Mouse (Mus musculus) Patski (cell line): Measurements from ENCODE around the gene Dcaf5. TPM values are rescaled to one million over a fixed set of nuclear protein-coding genes. Genes with fewer than 3 reads are reported as not detected.
A peak's percentile ranks its signal among the peaks of the same experiment; 100 is the strongest.

ENCODE experiments used
- ATAC-seq: fragments of 100-300 bp; one replicate; pipeline ENCODE4 v1.8.0; 2021
- CTCF ChIA-PET: fragments of 350-600 bp; sonication (Branson Sonifier 250); formaldehyde crosslinking; loops from one replicate; lab custom pipeline; 2022; ENCODE audit warnings: inconsistent platforms; lab: Charles Lee
- POLR2A ChIA-PET: fragments of 350-600 bp; sonication (Branson Sonifier 250); formaldehyde crosslinking; loops from one replicate; lab custom pipeline; 2022; ENCODE audit warnings: antibody characterized with exemption, inconsistent platforms; lab: Charles Lee
- DNase-seq: peaks from one replicate; pipeline ENCODE4 v3.0.0-alpha.2; 2011; ENCODE audit warnings: low read depth, low spot score
- H3K27me3 ChIP-seq: fragments of 371-371 bp; one replicate; pipeline ENCODE4 v1.5.1; 2021
- CTCF ChIP-seq: fragments of 100-300 bp; IDR thresholded peaks from one replicate; pipeline ENCODE4 v1.5.1; 2021
- in situ Hi-C: fragments of 300-500 bp; cut with MboI; formaldehyde crosslinking; loops from 3 replicates; pipeline ENCODE4 v1.11.1; 2018; ENCODE audit warnings: low pct_unique_long_range_greater_than_20kb, mixed read lengths
- polyA plus RNA-seq: library from polyadenylated mRNA; unstranded; gene quantifications from one replicate; pipeline ENCODE4 v1.2.3, GENCODE M21; 2021

Dcaf5 gene
- polyA plus RNA-seq, 1 experiment from 2014 or later: 33.2 TPM

DNA sequence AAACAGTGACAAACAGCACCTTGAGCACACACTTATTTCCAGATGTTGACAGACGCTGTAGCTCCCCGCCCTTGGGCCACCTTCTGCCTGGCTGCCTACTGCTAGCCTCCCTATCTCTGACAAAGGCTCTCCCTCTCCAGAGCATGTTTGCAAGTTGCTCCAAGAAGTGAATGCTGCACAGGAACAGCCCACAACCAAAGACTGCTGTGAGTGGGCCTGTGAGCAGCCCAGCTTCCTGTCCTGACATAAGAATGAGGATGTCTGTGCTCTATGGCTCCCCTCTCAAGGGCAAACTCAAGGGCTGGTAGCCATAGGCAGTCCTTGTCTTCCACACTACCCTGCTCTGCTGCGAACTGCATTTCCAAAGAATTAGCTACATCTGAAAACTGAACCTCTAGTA, 71.1 kb downstream of the Dcaf5 start:
- TF ChIP-seq CTCF: no peak
- ATAC-seq (no peak), DNase-seq (no peak)
- ChIA-PET CTCF (interaction anchor here (1.0 to 2.6 kb wide), 5 partner anchors 11 to 165 kb away, joined by 3 to 14 read pairs (median 5); no protein-coding TSS in a partner anchor), POLR2A (interaction anchor here (0.6 to 1.3 kb wide), 3 partner anchors 14 to 1013 kb away, joined by 4 to 6 read pairs (median 5); no protein-coding TSS in a partner anchor)
- H3K27me3 ChIP-seq: no peaks in the 10 kb centered on the region
- in situ Hi-C loops: no loop called here

DNA sequence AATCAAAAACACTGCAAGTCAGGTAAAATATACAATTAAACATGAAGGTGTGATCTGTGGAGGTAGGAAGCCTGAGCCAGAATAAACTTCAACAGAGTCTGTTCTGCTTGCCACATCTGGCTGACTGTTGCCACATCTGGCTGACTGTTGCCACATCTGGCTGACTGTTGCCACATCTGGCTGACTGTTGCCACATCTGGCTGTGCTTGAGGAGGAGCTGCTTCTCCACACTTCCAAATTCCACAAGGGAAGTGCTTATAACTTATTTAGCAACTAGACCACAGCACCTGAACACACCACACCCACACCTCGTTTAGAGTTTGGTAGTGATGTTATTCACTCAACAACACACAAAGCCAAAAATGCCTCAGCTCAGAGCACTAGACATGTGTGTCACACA, 74.7 kb downstream of the Dcaf5 start:
- in situ Hi-C loops: no loop called here
- POLR2A ChIA-PET: interaction anchor here (1.1 kb wide), 1 partner anchor 103 kb away, joined by 3 read pairs; no protein-coding TSS in a partner anchor
- no peak for DNase-seq
- no peak for ATAC-seq
- no peaks in the 10 kb centered on the region for H3K27me3 ChIP-seq
- CTCF ChIA-PET: no interaction called here
- TF ChIP-seq CTCF: no peak

DNA sequence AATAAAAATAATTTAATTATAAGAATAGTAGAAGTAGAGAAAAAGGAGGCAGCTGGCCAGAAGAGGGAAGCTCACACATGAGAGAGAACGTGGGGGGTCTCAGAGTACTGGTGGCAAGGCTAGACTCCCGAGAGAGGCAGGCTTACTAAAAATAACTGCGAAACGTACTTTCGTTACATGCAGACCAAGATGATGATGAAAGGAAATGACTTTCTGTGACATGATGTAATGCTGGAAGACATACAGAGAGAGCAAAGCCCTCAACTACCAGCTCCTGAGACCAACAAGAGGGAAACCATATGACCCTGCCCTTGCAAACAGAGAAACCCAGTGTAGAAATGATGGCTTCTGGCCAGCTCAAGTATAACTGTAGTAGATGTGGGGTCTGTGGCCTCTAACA, 76.1 kb downstream of the Dcaf5 start:
- DNase-seq (no peak), ATAC-seq (no peak)
- in situ Hi-C loops: no loop called here
- CTCF ChIA-PET: interaction anchor here (0.7 to 1.2 kb wide), 3 partner anchors 13 to 102 kb away, joined by 3 to 4 read pairs (median 3); no protein-coding TSS in a partner anchor
- POLR2A ChIA-PET: no interaction called here
- H3K27me3 ChIP-seq: no peaks in the 10 kb centered on the region
- TF ChIP-seq CTCF: no peak

DNA sequence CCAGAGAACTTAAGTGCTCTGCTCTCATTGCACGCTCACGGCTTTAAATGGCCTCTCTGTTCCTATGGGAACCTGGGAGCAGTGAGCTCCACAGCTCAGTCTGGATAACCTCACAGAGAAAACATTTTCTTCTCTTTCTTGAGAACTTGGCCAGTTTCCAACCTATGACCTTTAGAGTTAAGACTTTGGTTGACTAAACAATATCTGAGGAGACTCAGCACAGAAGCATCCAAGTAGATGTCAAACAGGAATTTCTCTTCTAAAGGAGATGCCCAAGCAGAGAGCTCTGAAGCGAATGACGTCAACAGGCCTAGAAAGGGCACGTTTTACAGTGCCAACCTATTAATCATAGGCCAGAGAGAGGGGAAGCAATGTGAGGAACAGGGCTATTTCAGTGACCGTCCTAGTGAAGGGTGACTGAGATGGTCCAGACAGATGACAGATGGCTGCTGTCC, 91.6 kb downstream of the Dcaf5 start:
- ATAC-seq (peak; percentile 94), DNase-seq (peak; percentile 95)
- no peak for TF ChIP-seq CTCF
- ChIA-PET POLR2A (interaction anchor here (0.8 kb wide), 1 partner anchor 99 kb away, joined by 3 read pairs; no protein-coding TSS in a partner anchor), CTCF (interaction anchor here (1.7 kb wide), 1 partner anchor 15 kb away, joined by 4 read pairs; no protein-coding TSS in a partner anchor)
- H3K27me3 ChIP-seq: no peaks in the 10 kb centered on the region
- in situ Hi-C loops: no loop called here

DNA sequence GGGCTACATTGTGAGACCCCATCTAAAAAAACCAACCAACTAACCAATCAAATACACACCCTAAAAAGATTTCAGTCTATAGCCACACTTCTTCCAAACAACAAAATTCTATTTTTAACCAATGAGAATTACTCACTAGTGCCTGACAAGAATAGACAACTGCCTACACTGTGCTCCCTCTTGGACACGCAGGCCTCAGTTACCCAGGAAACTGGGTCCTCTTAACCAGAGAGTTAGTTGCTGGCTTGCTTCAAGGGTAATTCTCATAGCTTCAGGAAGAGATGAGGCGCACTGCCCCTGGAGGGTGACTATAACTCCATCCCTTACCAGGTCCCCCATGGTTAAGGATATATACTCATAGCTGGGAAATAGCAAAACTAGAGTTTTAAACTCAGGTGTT, 95.5 kb downstream of the Dcaf5 start:
- in situ Hi-C loops: no loop called here
- ChIA-PET POLR2A (no interaction called here), CTCF (interaction anchor here (1.1 kb wide), 1 partner anchor 32 kb away, joined by 3 read pairs; no protein-coding TSS in a partner anchor)
- no peak for DNase-seq
- no peak for TF ChIP-seq CTCF
- ATAC-seq: no peak
- H3K27me3 ChIP-seq: no peaks in the 10 kb centered on the region

DNA sequence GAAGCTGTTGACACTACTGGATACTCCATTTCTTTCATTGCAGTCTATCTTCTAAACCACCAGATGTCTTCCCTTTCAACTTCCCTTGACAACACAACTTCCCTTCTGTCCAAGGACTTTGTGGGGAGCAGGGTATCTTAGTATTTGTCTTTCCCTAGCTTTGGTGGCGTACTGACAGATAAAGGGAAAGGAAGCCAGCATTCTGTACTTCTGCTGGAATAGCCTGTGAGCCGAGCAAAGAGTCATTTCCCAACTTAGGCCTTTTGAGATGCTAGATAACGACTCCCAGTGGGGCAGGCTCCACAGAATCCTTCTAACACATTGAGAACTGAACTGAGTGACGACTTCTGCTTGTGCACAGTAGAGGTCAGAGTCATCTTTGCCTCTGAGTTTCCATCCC, 102.2 kb downstream of the Dcaf5 start:
- in situ Hi-C loops: no loop called here
- ChIA-PET POLR2A (no interaction called here), CTCF (no interaction called here)
- DNase-seq (no peak), ATAC-seq (no peak)
- TF ChIP-seq CTCF: no peak
- no peaks in the 10 kb centered on the region for H3K27me3 ChIP-seq

DNA sequence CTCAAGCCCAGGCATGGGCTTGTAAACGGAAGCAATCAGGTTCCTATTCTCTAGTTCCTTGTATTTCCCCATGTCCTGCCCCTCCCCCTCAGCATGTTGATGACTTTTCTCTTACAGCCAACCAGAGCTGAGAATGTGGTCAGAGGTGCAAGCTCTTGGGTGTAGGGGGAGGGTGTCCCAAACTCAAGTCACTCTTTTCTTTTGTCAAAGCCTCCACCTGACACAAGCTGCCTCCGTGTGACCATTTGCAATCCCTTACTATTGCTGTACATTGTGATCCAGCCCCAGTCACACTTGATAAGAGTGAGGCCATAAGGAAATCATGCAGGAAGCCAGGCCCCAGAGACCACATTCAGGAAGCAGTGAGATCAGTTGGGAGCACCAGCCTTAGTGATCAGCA, 104.8 kb downstream of the Dcaf5 start:
- TF ChIP-seq CTCF: no peak
- ChIA-PET POLR2A (interaction anchor here (0.6 to 1.0 kb wide), 2 partner anchors 12 to 18 kb away, joined by 3 read pairs; no protein-coding TSS in a partner anchor), CTCF (no interaction called here)
- no peaks in the 10 kb centered on the region for H3K27me3 ChIP-seq
- DNase-seq (no peak), ATAC-seq (no peak)
- in situ Hi-C loops: no loop called here

DNA sequence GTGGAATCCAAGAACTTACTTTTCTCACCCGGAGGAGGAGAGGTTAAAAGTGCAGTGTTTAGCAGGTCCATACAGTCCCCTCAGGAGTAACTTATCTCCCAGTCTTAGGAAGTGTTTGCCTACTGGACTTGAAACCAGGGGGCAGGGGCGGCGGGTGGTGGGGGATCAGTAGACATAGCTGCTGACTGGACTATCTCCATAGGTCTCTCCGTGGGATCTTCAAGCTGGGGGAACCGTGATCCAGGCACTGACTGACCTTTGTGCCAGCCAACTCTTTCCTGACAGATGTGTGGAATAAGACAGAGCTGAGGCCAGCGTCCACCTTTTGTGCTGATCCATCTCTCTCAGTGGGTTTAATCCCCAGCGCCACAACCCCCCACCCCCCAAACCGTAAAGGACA, 105.6 kb downstream of the Dcaf5 start:
- no peak for TF ChIP-seq CTCF
- no peaks in the 10 kb centered on the region for H3K27me3 ChIP-seq
- no peak for DNase-seq
- in situ Hi-C loops: no loop called here
- no peak for ATAC-seq
- POLR2A ChIA-PET: interaction anchor here (0.6 kb wide), 1 partner anchor 18 kb away, joined by 3 read pairs; no protein-coding TSS in a partner anchor
- CTCF ChIA-PET: no interaction called here

DNA sequence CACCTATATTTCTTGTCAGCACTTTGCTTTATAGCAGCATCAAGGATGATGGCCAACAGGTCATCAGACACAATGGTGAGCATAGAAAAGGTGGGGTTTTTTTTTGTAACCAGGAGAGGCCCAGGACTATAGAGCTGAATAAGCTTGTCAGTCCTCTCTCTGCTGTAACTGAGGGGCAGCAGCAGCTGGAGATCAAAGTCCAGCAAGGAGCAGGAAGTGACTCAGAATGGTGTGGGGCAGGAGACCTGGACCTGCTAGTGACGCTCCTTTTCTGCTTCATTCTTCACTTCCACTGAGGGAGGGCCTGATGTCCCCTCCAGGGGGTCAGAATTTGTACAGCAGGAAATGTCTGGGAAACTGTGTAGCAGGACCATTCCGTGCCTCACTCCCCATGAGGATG, 106.8 kb downstream of the Dcaf5 start:
- no peak for TF ChIP-seq CTCF
- ChIA-PET CTCF (no interaction called here), POLR2A (no interaction called here)
- DNase-seq: no peak
- in situ Hi-C loops: no loop called here
- H3K27me3 ChIP-seq: no peaks in the 10 kb centered on the region
- no peak for ATAC-seq

DNA sequence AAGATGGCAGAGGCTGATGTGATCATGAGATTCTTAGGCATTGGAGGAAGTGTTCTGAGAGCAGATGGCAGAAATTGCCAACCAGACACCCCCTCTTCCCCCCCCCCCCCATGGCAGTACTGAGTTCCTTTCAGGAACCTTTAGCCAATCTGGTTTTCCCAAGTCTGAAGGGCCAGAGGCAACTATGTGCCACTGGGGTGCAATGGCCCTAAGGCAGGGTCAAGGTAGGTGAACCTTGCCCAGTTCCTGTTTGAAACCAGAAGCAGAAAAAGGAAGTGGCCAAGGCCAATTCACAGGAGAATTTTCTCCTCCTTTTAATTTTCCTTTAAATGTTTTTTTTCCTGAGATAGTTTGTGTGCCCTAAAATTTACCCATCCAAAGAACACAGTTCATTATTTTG, 110.4 kb downstream of the Dcaf5 start:
- in situ Hi-C loops: no loop called here

DNA sequence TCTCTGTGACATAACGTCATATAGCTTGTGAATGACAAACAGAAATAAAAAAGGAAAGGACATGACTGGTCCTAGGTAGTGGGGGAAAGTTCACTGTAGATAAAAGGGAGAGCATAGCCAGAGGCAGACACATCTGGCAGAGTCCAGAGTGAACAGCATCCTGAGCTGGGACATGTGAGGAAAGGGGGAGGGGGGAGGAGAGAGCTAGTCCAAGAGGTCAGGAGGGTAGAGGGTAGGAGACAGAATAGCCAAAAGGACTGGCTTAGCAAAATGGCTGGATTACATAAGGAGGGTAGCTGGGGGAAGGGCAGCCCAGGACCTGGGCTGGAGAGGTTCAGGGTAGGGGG, 111.6 kb downstream of the Dcaf5 start:
- CTCF ChIA-PET: interaction anchor here (0.7 to 1.4 kb wide), 2 partner anchors 12 to 15 kb away, joined by 3 to 4 read pairs; no protein-coding TSS in a partner anchor
- POLR2A ChIA-PET: no interaction called here
- ATAC-seq: no peak
- in situ Hi-C loops: no loop called here
- H3K27me3 ChIP-seq: no peaks in the 10 kb centered on the region
- no peak for DNase-seq
- TF ChIP-seq CTCF: no peak

More for the DNA sequence above, 110.4 kb downstream of the Dcaf5 start:
- no peaks in the 10 kb centered on the region for H3K27me3 ChIP-seq
- CTCF ChIA-PET: no interaction called here
- ATAC-seq (no peak), DNase-seq (no peak)
- POLR2A ChIA-PET: no interaction called here
- no peak for TF ChIP-seq CTCF
